Mouse (Mus musculus): Measurements from ENCODE around the gene Traf5. TPM values are rescaled to one million over a fixed set of nuclear protein-coding genes. Genes with fewer than 3 reads are reported as not detected.

The Traf5 gene
- total RNA-seq, 2 experiments from 2014 or later = 6.4 to 6.8 TPM

Small RNA genes lying within 50 kb of the gene (microRNA-seq; reads per million reads assigned to microRNA genes)
- gene Mir3473c = 0 reads per million in 2 experiments

Other genes with a start within 250 kb of the Traf5 start
- 10 to 100 TPM; 33.4 to 36.2 TPM for gene Slc30a1, start 185.8 kb downstream of the Traf5 start, total RNA-seq (2021)
- gene Rd3, start 115.2 kb downstream of the Traf5 start, total RNA-seq (2021) = under 1 TPM; 0.35 to 0.36 TPM
- gene Rcor3, start 45.5 kb upstream of the Traf5 start, total RNA-seq (2021) = 10 to 100 TPM; 31.3 to 32.1 TPM
- gene Kcnh1, start 98.2 kb upstream of the Traf5 start, total RNA-seq (2021) = 10 to 100 TPM; 55.6 to 67.5 TPM